Mouse (Mus musculus) C2C12 (cell line): ENCODE results near the gene Kif1a.

ENCODE experiments used
- CTCF ChIP-seq: IDR thresholded peaks from one replicate; pipeline ENCODE4 v1.5.1; 2011; ENCODE audit not compliant: control insufficient read depth, insufficient read depth, insufficient read length
- MYOG ChIP-seq: IDR thresholded peaks from one replicate; pipeline ENCODE4 v1.6.1; 2011; ENCODE audit not compliant: control insufficient read depth, insufficient read length; ENCODE audit errors: extremely low read depth

GRCm38 (mm10) chr1:92976141-92976566 is 125.6 kb downstream of the Kif1a start:
- TF ChIP-seq CTCF (no peak), MYOG (no peak)
